Mouse (Mus musculus): ENCODE measurements around the gene Ly75. TPM values are rescaled to one million over a fixed set of nuclear protein-coding genes. Genes with fewer than 3 reads are reported as not detected.

Gene Ly75
- total and polyA plus RNA-seq, 2 experiments from 2014 or later = 2.0 to 2.5 TPM

- H3K4me2 ChIP-seq (ENCODE audit: low read depth, low read length) = no peak overlapping the region
- H3K9ac ChIP-seq (replicated peaks; ENCODE audit: low read length) = no peak overlapping the region
- no peak overlapping the region for H3K4me3 ChIP-seq (ENCODE audit: low read length)
- H3K27me3 ChIP-seq (ENCODE audit: insufficient read depth, low read length) = no peaks in the 10 kb centered on the region
- no peak overlapping the region for H3K27ac ChIP-seq
- no peaks in the 10 kb centered on the region for H3K36me3 ChIP-seq (ENCODE audit: insufficient read depth, low read length)
- WGBS = 83% methylated on average over 11 of the region's 11 CpGs
- H3K9me3 ChIP-seq (ENCODE audit: low read length) = no peaks in the 10 kb centered on the region
- DNase-seq (ENCODE audit: low spot score) (no peak), ATAC-seq (no peak)
- TF ChIP-seq CTCF (IDR thresholded peaks at IDR 0.05; ENCODE audit: low read depth) = no peak
- H3K4me1 ChIP-seq (ENCODE audit: insufficient read depth, low read length) = no peaks in the 10 kb centered on the region
These were observed 27.1 kb upstream of the Ly75 start for GRCm38 (mm10) chr2:60409989-60410763.

- ATAC-seq = no peak
These were observed 26.1 kb upstream of the Ly75 start for GRCm38 (mm10) chr2:60409194-60409593.

GRCm38 (mm10) chr2:60407387-60407786 lies 24.3 kb upstream of the Ly75 start:
- H3K27ac ChIP-seq = no peak overlapping the region
- no peak for TF ChIP-seq CTCF (IDR thresholded peaks at IDR 0.05; ENCODE audit: low read depth)
- H3K27me3 ChIP-seq (ENCODE audit: insufficient read depth, low read length) = no peaks in the 10 kb centered on the region
- H3K4me3 ChIP-seq (ENCODE audit: low read length) = no peak overlapping the region
- ATAC-seq = no peak
- H3K9ac ChIP-seq (replicated peaks; ENCODE audit: low read length) = no peak overlapping the region
- H3K9me3 ChIP-seq (ENCODE audit: low read length) = no peaks in the 10 kb centered on the region
- no peaks in the 10 kb centered on the region for H3K4me1 ChIP-seq (ENCODE audit: insufficient read depth, low read length)
- no peak overlapping the region for H3K4me2 ChIP-seq (ENCODE audit: low read depth, low read length)
- DNase-seq (ENCODE audit: low spot score) = no peak
- 81% methylated on average over 2 of the region's 2 CpGs for WGBS
- H3K36me3 ChIP-seq (ENCODE audit: insufficient read depth, low read length) = no peaks in the 10 kb centered on the region

More at GRCm38 (mm10) chr2:60409194-60409593, 26.1 kb upstream of the Ly75 start:
- Histone ChIP-seq H3K4me3 (ENCODE audit: low read length) (no peak overlapping the region), H3K4me2 (ENCODE audit: low read depth, low read length) (no peak overlapping the region), H3K9ac (replicated peaks; ENCODE audit: low read length) (no peak overlapping the region), H3K36me3 (ENCODE audit: insufficient read depth, low read length) (no peaks in the 10 kb centered on the region), H3K27ac (0 out of 2 replicates have a peak overlapping the region, but pooled peaks have one; percentile 7), H3K4me1 (ENCODE audit: insufficient read depth, low read length) (no peaks in the 10 kb centered on the region), H3K9me3 (ENCODE audit: low read length) (no peaks in the 10 kb centered on the region), H3K27me3 (ENCODE audit: insufficient read depth, low read length) (no peaks in the 10 kb centered on the region)
- no peak for TF ChIP-seq CTCF (IDR thresholded peaks at IDR 0.05; ENCODE audit: low read depth)
- no peak for DNase-seq (ENCODE audit: low spot score)
- WGBS = 43% methylated on average over 6 of the region's 6 CpGs

- Histone ChIP-seq H3K27me3 (ENCODE audit: insufficient read depth, low read length) (no peaks in the 10 kb centered on the region), H3K4me3 (ENCODE audit: low read length) (no peak overlapping the region), H3K9me3 (ENCODE audit: low read length) (no peaks in the 10 kb centered on the region), H3K4me2 (ENCODE audit: low read depth, low read length) (no peak overlapping the region), H3K36me3 (ENCODE audit: insufficient read depth, low read length) (no peaks in the 10 kb centered on the region), H3K27ac (no peak overlapping the region), H3K9ac (replicated peaks; ENCODE audit: low read length) (no peak overlapping the region), H3K4me1 (ENCODE audit: insufficient read depth, low read length) (no peaks in the 10 kb centered on the region)
- 82% methylated on average over 5 of the region's 5 CpGs for WGBS
- TF ChIP-seq CTCF (IDR thresholded peaks at IDR 0.05; ENCODE audit: low read depth) = no peak
- no peak for ATAC-seq
- no peak for DNase-seq (ENCODE audit: low spot score)
These were observed 22.3 kb upstream of the Ly75 start for GRCm38 (mm10) chr2:60405431-60405830.

DNA sequence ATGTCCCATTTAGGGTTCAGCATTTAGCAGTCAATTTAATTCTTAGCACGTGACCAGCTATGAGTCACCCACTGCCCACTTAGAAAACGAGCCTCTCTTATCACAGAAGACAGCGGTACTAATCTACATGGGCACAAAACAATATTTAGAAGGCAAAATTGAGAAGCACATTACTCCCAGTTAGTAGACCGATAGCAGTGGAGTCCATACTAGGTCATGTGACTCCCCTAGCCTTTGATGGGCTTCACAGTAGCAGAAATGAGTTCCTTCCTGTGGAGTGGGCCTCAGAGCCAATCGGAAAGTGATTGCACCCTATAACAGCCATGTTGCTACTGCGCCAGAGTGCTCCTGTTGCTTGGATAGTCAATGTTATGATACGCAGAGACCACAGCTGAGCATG lies 21.7 kb upstream of the Ly75 start:
- ATAC-seq = no peak
- no peak for TF ChIP-seq CTCF (IDR thresholded peaks at IDR 0.05; ENCODE audit: low read depth)
- H3K9me3 ChIP-seq (ENCODE audit: low read length) = no peaks in the 10 kb centered on the region
- H3K27me3 ChIP-seq (ENCODE audit: insufficient read depth, low read length) = no peaks in the 10 kb centered on the region
- no peak overlapping the region for H3K27ac ChIP-seq
- WGBS = 92% methylated on average over 7 of the region's 7 CpGs
- H3K4me2 ChIP-seq (ENCODE audit: low read depth, low read length) = no peak overlapping the region
- no peak overlapping the region for H3K9ac ChIP-seq (replicated peaks; ENCODE audit: low read length)
- no peak for DNase-seq (ENCODE audit: low spot score)
- H3K4me3 ChIP-seq (ENCODE audit: low read length) = no peak overlapping the region
- no peaks in the 10 kb centered on the region for H3K4me1 ChIP-seq (ENCODE audit: insufficient read depth, low read length)
- no peaks in the 10 kb centered on the region for H3K36me3 ChIP-seq (ENCODE audit: insufficient read depth, low read length)

DNA sequence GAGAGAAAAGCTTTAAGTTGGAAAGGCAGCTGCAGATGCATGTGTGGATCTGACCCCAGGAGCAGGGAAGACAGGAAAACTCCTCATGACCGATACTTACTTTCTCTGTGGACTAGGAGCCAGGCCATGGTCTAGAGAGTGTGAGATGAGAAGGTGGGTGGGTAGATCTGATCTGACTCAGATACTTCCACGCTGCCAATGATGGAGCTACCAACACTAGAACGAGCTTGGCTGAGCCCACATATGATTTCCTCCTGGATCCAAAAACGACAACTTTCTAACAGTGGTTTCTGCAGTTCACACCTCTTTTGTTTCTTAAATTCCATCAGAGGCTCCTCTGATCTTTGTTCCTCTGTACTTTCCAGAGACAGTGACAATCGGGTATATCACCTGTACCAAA lies 18.6 kb upstream of the Ly75 start:
- ATAC-seq = no peak
- no peak overlapping the region for H3K27ac ChIP-seq
- no peak for TF ChIP-seq CTCF (IDR thresholded peaks at IDR 0.05; ENCODE audit: low read depth)
- no peaks in the 10 kb centered on the region for H3K9me3 ChIP-seq (ENCODE audit: low read length)
- no peaks in the 10 kb centered on the region for H3K27me3 ChIP-seq (ENCODE audit: insufficient read depth, low read length)
- 90% methylated on average over 5 of the region's 5 CpGs for WGBS
- H3K9ac ChIP-seq (replicated peaks; ENCODE audit: low read length) = no peak overlapping the region
- no peak for DNase-seq (ENCODE audit: low spot score)
- no peak overlapping the region for H3K4me3 ChIP-seq (ENCODE audit: low read length)
- no peak overlapping the region for H3K4me2 ChIP-seq (ENCODE audit: low read depth, low read length)
- H3K36me3 ChIP-seq (ENCODE audit: insufficient read depth, low read length) = no peaks in the 10 kb centered on the region
- no peaks in the 10 kb centered on the region for H3K4me1 ChIP-seq (ENCODE audit: insufficient read depth, low read length)

DNA sequence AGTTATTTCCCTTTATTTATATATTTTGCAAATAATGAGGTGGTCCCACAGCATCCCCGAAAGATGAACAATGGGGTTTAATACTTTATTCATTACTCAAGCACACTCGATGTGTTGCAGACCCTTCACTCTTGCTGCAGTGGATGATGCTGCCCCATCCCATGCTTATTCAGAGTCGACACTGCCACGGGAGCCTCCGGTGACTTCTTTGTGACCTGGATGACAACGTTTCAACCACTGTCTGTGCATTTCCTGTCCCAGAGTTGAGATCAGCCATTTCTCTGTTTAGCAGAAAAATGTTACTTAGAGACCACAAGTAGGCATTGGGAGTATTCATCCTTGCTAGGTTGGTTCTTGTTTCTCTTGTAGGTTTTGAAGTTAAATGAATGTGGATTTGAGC lies 10.7 kb upstream of the Ly75 start:
- no peak overlapping the region for H3K4me2 ChIP-seq (ENCODE audit: low read depth, low read length)
- H3K27ac ChIP-seq = no peak overlapping the region
- no peaks in the 10 kb centered on the region for H3K36me3 ChIP-seq (ENCODE audit: insufficient read depth, low read length)
- no peak overlapping the region for H3K9ac ChIP-seq (replicated peaks; ENCODE audit: low read length)
- TF ChIP-seq CTCF (IDR thresholded peaks at IDR 0.05; ENCODE audit: low read depth) = no peak
- WGBS = 66% methylated on average over 6 of the region's 6 CpGs
- no peaks in the 10 kb centered on the region for H3K9me3 ChIP-seq (ENCODE audit: low read length)
- ATAC-seq (no peak), DNase-seq (ENCODE audit: low spot score) (no peak)
- no peaks in the 10 kb centered on the region for H3K4me1 ChIP-seq (ENCODE audit: insufficient read depth, low read length)
- H3K4me3 ChIP-seq (ENCODE audit: low read length) = no peak overlapping the region
- no peaks in the 10 kb centered on the region for H3K27me3 ChIP-seq (ENCODE audit: insufficient read depth, low read length)

Data from hindbrain, postnatal 0 days (tissue).